In the genomic region with DNA sequence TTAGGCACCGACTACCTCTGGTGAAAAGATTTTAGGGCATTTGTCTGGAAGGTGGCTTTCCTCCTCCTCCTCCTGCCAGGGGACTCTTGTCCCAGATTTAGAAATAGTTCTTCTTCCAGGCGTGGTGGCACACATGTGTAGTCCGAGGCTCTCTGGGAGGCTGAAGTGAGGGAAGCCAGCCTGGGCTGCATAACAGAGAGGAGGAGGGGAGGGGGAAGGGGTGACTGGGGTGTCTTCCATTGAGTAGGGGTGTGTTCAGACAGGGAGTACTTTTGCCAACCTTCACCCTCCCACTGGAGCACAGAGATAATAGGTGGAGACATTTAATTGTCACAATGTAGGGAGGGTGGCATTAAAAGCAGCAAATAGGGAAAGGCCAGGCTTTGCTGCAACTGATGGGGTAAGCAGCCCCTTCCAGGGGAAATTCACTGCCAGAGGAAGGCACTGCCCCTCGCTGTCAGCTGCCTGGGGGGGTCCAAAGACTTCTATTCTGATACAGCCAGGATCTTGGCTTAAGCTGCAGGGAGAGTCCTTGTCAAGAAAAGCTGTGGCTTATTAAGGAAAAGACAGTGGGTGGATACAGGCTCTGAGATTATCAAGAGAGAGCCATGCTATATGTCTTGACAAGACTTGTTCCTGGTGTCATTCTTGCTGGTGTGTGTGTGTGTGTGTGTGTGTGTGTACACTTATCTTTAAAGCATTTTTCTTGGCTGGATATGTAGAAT, we compare ENCODE assay signal across 13 mouse cellular contexts.
A peak's percentile ranks its signal among the peaks of the same experiment; 100 is the strongest.
DNase-seq lines count a peak whose midpoint lies in the region; ATAC-seq lines count a peak whose summit lies in the region.
"Had no signal": no experiment of that assay in that cellular context is flagged by ENCODE, and none has a peak within 500 bp of the region (broad histone marks: within the 10 kb centered on the region; RNA-seq: fewer than 3 reads in every experiment).

No protein-coding gene starts in this region.

- H3K9me3 ChIP-seq in heart, embryonic 14.5 days (ENCODE audit: control insufficient read depth, low read length), result no peaks in the 10 kb centered on the region
- no peaks in the 10 kb centered on the region for H3K9me3 ChIP-seq in neural tube, embryonic 13.5 days

- 39% methylated on average over 4 of the region's 4 CpGs for WGBS in heart, embryonic 14.5 days
- WGBS in neural tube, embryonic 13.5 days, result 47% methylated on average over 4 of the region's 4 CpGs

- intact Hi-C loops in heart, postnatal 36 days (cut with DNase I), result no loop called here

- H3K27ac ChIP-seq in heart, embryonic 14.5 days (replicated peaks in 1 of 2; ENCODE audit: control insufficient read depth in 1 of 2, insufficient read depth in 1 of 2, low read depth in 2 of 2, low read length in 2 of 2), result 0 out of 4 replicates have a peak overlapping the region, but pooled peaks of 1 of the 2 experiments have one; percentile 4
- H3K27ac ChIP-seq in neural tube, embryonic 13.5 days (replicated peaks), result no peak overlapping the region
- H3K27ac ChIP-seq: gastrocnemius, adult 2 months had no signal

- no peak for ATAC-seq in heart, embryonic 14.5 days (ENCODE audit: insufficient number of reproducible peaks, insufficient read depth, low FRiP score, low read depth)
- peak; percentile 43; the same call in 1 of the 2 replicates for ATAC-seq in neural tube, embryonic 13.5 days (ENCODE audit: low read depth)
- ATAC-seq in inflammation-experienced regulatory T-cells, adult 6 months, result no peak
- ATAC-seq: liver, postnatal 0 days had no signal

- peak overlapping the region; percentile 30 for H3K4me2 ChIP-seq in heart, embryonic 14.5 days (ENCODE audit: low read length)
- no peak overlapping the region for H3K4me2 ChIP-seq in neural tube, embryonic 13.5 days

- peaks cover 0 to 6% of the 10 kb centered on the region in 2 experiments; a peak in 1 of 4 replicates for H3K4me1 ChIP-seq in heart, embryonic 14.5 days (ENCODE audit: control insufficient read depth in 2 of 2, insufficient read depth in 2 of 2, low read length in 2 of 2)
- H3K4me1 ChIP-seq in neural tube, embryonic 13.5 days (replicated peaks), result peaks cover 9% of the 10 kb centered on the region; the same call in 1 of the 2 replicates

- 0 out of 2 replicates have a peak overlapping the region, but pooled peaks have one; percentile 39 for H3K9ac ChIP-seq in heart, embryonic 14.5 days (ENCODE audit: low read length)
- H3K9ac ChIP-seq in neural tube, embryonic 13.5 days, result no peak overlapping the region
- H3K9ac ChIP-seq: liver, postnatal 0 days had no signal

- no peak overlapping the region for H3K4me3 ChIP-seq in heart, embryonic 14.5 days (ENCODE audit: control insufficient read depth in 1 of 2, insufficient read depth in 1 of 2, low read depth in 1 of 2, low read length in 2 of 2)
- no peak overlapping the region for H3K4me3 ChIP-seq in neural tube, embryonic 13.5 days
- H3K4me3 ChIP-seq: gastrocnemius, adult 2 months had no signal

- no peaks in the 10 kb centered on the region for H3K27me3 ChIP-seq in heart, embryonic 14.5 days (ENCODE audit: control insufficient read depth, insufficient read depth, low read length)
- H3K27me3 ChIP-seq in neural tube, embryonic 13.5 days, result no peaks in the 10 kb centered on the region
- H3K27me3 ChIP-seq: CH12.LX had no signal

- H3K36me3 ChIP-seq in heart, embryonic 14.5 days (ENCODE audit: control insufficient read depth, insufficient read depth, low read length), result no peaks in the 10 kb centered on the region
- no peaks in the 10 kb centered on the region for H3K36me3 ChIP-seq in neural tube, embryonic 13.5 days

- no peak for DNase-seq in heart, postnatal 36 days
- DNase-seq in neural tube, embryonic 10.5 days (ENCODE audit: extremely low spot score, low spot score), result no peak
- DNase-seq in frontal cortex, adult 2 months (ENCODE audit: extremely low spot score in 1 of 2, low spot score in 1 of 2), result peak; percentile 35 to 50
- peak; percentile 19 for DNase-seq in right cerebral cortex, postnatal 14 days
- no peak for DNase-seq in thymus, postnatal 10 days (ENCODE audit: low spot score in 2 of 2)
- DNase-seq: kidney, adult 11 months; liver, postnatal 0 days; thymus, postnatal 25 days had no signal

Comparison
In these comparisons a context has a peak if more than half of its experiments do, and no peak if none do; other contexts are left out.
1. DNase-seq: peak in frontal cortex, adult 2 months (2 of 2) and right cerebral cortex, postnatal 14 days (single experiment); none in heart, postnatal 36 days (0 of 2), neural tube, embryonic 10.5 days (single experiment) and thymus, postnatal 10 days (0 of 2).